Mouse (Mus musculus) heart, embryonic 15.5 days (tissue): ENCODE measurements at regions not wholly inside any gene's neighbourhood (a gene's known extent, or its start where the extent isn't known, plus 50 kb on each side); places are given as distances from the start of the nearest gene placed in this dataset.
"Not testable (repeated sequence)": the region's sequence is repeated elsewhere in the genome, so short reads cannot be mapped to it uniquely, and the experiment has no call there.

Experiments used
- ATAC-seq: fragments of 200-750 bp; cut with Nextera tagmentation; replicated peaks from 2 replicates; pipeline ENCODE4 v1.8.0; 2017; ENCODE audit warnings: low read depth, moderate TSS enrichment; ENCODE audit not compliant: insufficient number of reproducible peaks, insufficient read depth, low FRiP score
- H3K27ac ChIP-seq: fragments of 300-500 bp; sonication (generic); 2 replicates; pipeline ENCODE4 v1.5.1; 2015; ENCODE audit warnings: mild to moderate bottlenecking, inconsistent platforms
- H3K27me3 ChIP-seq: fragments of 300-500 bp; sonication (generic); 2 replicates; pipeline ENCODE4 v1.6.1; 2015; ENCODE audit warnings: inconsistent platforms
- H3K36me3 ChIP-seq: fragments of 300-500 bp; sonication (generic); 2 replicates; pipeline ENCODE4 v1.6.1; 2015; ENCODE audit warnings: mild to moderate bottlenecking, inconsistent platforms
- H3K4me1 ChIP-seq: fragments of 300-500 bp; sonication (generic); replicated peaks from 2 replicates; pipeline ENCODE4 v1.6.1; 2015; ENCODE audit warnings: inconsistent platforms
- H3K4me2 ChIP-seq: fragments of 300-500 bp; sonication (generic); 2 replicates; pipeline ENCODE4 v1.6.1; 2015; ENCODE audit warnings: inconsistent platforms, mild to moderate bottlenecking, moderate library complexity
- H3K4me3 ChIP-seq: fragments of 300-500 bp; sonication (generic); 2 replicates; pipeline ENCODE4 v1.5.1; 2015; ENCODE audit warnings: mild to moderate bottlenecking, inconsistent platforms
- H3K9ac ChIP-seq: fragments of 300-500 bp; sonication (generic); 2 replicates; pipeline ENCODE4 v1.6.1; 2015; ENCODE audit warnings: mild to moderate bottlenecking, inconsistent platforms
- H3K9me3 ChIP-seq: fragments of 300-500 bp; sonication (generic); replicated peaks from 2 replicates; pipeline ENCODE4 v1.6.1; 2016; ENCODE audit warnings: inconsistent platforms
- WGBS: fragments of 180-500 bp; shearing (Covaris S2); methylation state at CpG from one replicate; pipeline ENCODE4 v1.1.7; 2015; ENCODE audit warnings: mixed read lengths; 5-methylcytosine and 5-hydroxymethylcytosine counted together

DNA sequence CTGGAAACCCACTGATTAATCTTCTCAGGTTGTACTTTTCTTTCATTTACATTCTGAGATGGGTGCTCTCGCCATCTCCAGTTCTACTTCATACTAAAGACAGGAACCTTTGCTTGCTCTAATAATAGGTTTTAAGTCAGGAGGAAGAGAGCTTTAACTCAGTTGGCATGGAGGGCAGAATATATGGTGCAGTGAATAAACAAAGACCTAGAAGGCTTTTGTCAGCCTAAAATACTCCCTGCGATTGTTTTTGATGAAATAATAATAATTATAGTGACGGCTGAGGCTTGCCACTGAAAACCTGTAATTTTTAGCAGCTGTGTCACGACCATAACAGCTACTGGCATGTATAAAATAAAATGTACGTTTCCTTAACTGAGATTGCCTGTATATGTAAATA, 327.9 kb upstream of the Cwc22 start:
- Histone ChIP-seq H3K27me3 (no peaks in the 10 kb centered on the region), H3K9ac (no peak overlapping the region), H3K4me3 (no peak overlapping the region), H3K4me2 (no peak overlapping the region), H3K9me3 (no peaks in the 10 kb centered on the region), H3K27ac (no peak overlapping the region), H3K4me1 (0 out of 2 replicates have a peak, but pooled peaks cover under 1% of the 10 kb centered on the region), H3K36me3 (no peaks in the 10 kb centered on the region)
- no peak for ATAC-seq
- 85% methylated on average over 5 of the region's 5 CpGs for WGBS

DNA sequence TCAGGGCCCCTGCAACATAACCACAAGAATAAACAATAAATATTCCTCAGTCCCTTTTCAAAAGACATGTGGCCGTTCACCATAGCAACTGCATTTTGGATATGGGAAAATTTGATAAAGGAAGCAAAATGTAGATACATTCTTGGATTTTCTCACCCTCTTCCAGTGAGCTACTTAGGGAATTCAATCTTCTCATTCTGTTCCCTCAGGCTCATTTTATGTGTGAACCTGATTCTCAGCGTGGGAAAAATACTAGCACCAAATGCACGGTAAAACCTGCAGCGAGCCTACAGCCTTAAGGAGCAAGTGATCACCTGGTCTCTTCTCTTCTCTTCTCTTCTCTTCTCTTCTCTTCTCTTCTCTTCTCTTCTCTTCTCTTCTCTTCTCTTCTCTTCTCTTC, 322.5 kb upstream of the Cwc22 start:
- no peaks in the 10 kb centered on the region for H3K4me1 ChIP-seq

GRCm38 (mm10) chr2:78267527-78268375, 321.6 kb upstream of the Cwc22 start:
- Histone ChIP-seq H3K4me3 (no peak overlapping the region), H3K4me1 (no peaks in the 10 kb centered on the region), H3K27me3 (no peaks in the 10 kb centered on the region), H3K4me2 (no peak overlapping the region), H3K27ac (no peak overlapping the region), H3K36me3 (no peaks in the 10 kb centered on the region), H3K9ac (no peak overlapping the region), H3K9me3 (no peaks in the 10 kb centered on the region)
- ATAC-seq: no peak
- WGBS: 78% methylated on average over 2 of the region's 2 CpGs

More for the DNA sequence above, 322.5 kb upstream of the Cwc22 start:
- WGBS: 87% methylated on average over 4 of the region's 4 CpGs
- no peak overlapping the region for H3K27ac ChIP-seq
- H3K36me3 ChIP-seq: no peaks in the 10 kb centered on the region
- H3K9ac ChIP-seq: no peak overlapping the region
- H3K9me3 ChIP-seq: no peaks in the 10 kb centered on the region
- no peak for ATAC-seq
- no peak overlapping the region for H3K4me2 ChIP-seq
- no peak overlapping the region for H3K4me3 ChIP-seq
- no peaks in the 10 kb centered on the region for H3K27me3 ChIP-seq

DNA sequence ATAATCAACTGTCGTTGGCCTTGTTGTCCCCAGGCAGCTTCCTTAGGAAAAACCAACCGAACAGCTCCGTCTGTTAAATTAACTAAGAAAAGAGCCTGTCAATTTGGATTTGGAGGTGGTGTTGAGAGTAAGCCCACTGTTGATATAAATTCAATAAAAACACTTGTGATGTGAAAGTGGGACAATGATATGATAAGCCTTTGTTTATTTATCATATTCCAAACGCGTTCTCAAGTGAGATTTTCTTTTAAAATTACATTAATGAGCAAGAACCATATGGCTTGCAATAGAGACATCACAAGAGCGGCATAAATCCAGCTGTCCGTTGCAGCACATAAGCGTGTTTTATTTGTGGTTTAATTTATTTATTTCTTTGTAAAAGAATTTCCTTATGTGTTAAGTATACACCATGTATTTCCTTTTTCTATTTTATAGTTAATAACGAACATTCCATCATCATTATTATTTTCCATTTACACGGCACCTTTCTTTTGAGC, 307.5 kb upstream of the Cwc22 start:
- Histone ChIP-seq H3K4me1 (no peaks in the 10 kb centered on the region), H3K36me3 (no peaks in the 10 kb centered on the region), H3K9me3 (no peaks in the 10 kb centered on the region), H3K27ac (no peak overlapping the region), H3K27me3 (no peaks in the 10 kb centered on the region), H3K9ac (no peak overlapping the region), H3K4me2 (no peak overlapping the region), H3K4me3 (no peak overlapping the region)
- WGBS: 72% methylated on average over 10 of the region's 10 CpGs
- ATAC-seq: no peak

DNA sequence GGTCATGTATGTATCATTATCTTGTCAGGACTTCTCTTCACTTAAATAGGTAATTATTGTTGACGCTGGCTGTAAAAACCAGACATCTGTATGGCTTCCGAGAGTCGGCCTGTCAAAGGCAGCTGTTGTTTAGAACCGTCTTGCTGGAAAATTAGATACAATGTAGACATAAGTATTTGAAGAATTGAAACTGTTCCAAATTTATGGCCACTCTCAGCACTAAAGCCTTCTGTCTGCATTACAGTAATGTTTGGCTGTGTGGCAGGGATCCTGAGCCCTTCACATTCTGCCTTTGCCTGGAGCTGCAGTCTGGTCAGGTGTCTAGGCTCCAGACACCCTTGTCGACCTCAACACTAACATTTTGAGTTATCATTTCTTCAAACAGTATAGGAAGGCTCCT, 300.2 kb upstream of the Cwc22 start:
- no peak overlapping the region for H3K4me2 ChIP-seq
- no peak for ATAC-seq
- no peak overlapping the region for H3K27ac ChIP-seq
- H3K27me3 ChIP-seq: no peaks in the 10 kb centered on the region
- 67% methylated on average over 5 of the region's 5 CpGs for WGBS
- H3K9me3 ChIP-seq: no peaks in the 10 kb centered on the region
- no peak overlapping the region for H3K9ac ChIP-seq
- no peaks in the 10 kb centered on the region for H3K4me1 ChIP-seq
- H3K36me3 ChIP-seq: no peaks in the 10 kb centered on the region
- no peak overlapping the region for H3K4me3 ChIP-seq

DNA sequence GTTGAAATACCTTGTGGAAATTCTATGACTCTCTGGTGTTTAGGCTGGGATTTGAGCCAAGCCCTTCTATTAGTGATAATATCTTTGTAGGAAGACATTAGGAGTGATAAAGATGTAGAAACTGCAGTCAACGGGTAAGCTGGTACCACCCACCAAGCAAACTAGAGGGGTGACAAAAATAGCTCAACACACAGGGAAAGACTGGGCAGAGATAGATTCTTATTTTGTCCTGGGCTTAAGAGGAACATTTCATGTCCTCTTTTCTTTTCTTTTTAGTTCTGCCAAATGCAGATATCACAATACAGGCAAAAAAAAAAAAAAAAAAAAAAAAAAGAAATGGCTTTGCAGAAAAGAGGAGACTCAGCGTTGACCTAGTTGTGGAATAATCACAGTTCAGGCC, 294.1 kb upstream of the Cwc22 start:
- no peak overlapping the region for H3K9ac ChIP-seq
- H3K27me3 ChIP-seq: no peaks in the 10 kb centered on the region
- no peak for ATAC-seq
- no peak overlapping the region for H3K27ac ChIP-seq
- H3K4me2 ChIP-seq: no peak overlapping the region
- no peaks in the 10 kb centered on the region for H3K36me3 ChIP-seq
- peaks cover 3% of the 10 kb centered on the region; the same call in 1 of the 2 replicates for H3K4me1 ChIP-seq
- 29% methylated on average over 2 of the region's 2 CpGs for WGBS
- H3K4me3 ChIP-seq: no peak overlapping the region
- H3K9me3 ChIP-seq: no peaks in the 10 kb centered on the region

DNA sequence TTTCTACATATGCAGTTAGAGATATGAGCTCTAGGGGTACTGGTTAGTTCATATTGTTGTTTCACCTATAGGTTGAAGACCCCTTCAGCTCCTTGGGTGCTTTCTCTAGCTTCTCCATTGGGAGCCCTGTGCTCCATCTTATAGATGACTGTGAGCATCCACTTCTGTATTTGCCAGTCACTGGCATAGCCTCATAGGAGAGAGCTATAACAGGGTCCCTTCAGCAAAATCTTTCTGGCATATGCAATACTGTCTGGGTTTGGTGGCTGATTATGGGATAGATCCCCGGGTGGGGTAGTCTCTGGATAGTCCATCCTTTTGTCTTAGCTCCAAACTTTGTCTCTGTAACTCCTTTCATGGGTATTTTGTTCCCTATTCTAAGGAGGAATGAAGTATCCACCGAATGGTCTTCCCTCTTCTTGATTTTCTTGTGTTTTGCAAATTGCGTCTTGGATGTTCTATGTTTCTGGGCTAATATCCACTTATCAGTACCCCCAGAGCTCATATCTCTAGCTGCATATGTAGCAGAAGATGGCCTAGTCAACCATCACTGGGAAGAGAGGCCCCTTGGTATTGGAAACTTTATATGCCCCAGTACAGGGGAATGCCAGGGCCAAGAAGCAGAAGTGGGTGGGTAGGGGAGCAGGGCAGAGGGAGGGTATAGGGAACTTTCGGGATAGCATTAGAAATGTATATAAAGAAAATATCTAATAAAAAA, 279.4 kb upstream of the Cwc22 start:
- H3K27me3 ChIP-seq, H3K4me2 ChIP-seq, H3K9ac ChIP-seq, H3K9me3 ChIP-seq, ATAC-seq, H3K36me3 ChIP-seq, H3K27ac ChIP-seq, H3K4me1 ChIP-seq, H3K4me3 ChIP-seq: not testable (repeated sequence)
- 78% methylated on average over 4 of the region's 4 CpGs for WGBS

GRCm38 (mm10) chr2:78214469-78214868, 268.3 kb upstream of the Cwc22 start:
- H3K27ac ChIP-seq: no peak overlapping the region
- ATAC-seq: no peak
- no peak overlapping the region for H3K4me2 ChIP-seq
- no peak overlapping the region for H3K4me3 ChIP-seq
- no peaks in the 10 kb centered on the region for H3K4me1 ChIP-seq
- no peaks in the 10 kb centered on the region for H3K27me3 ChIP-seq
- no peaks in the 10 kb centered on the region for H3K36me3 ChIP-seq
- H3K9ac ChIP-seq: no peak overlapping the region
- H3K9me3 ChIP-seq: no peaks in the 10 kb centered on the region
- WGBS: 58% methylated on average over 8 of the region's 8 CpGs

DNA sequence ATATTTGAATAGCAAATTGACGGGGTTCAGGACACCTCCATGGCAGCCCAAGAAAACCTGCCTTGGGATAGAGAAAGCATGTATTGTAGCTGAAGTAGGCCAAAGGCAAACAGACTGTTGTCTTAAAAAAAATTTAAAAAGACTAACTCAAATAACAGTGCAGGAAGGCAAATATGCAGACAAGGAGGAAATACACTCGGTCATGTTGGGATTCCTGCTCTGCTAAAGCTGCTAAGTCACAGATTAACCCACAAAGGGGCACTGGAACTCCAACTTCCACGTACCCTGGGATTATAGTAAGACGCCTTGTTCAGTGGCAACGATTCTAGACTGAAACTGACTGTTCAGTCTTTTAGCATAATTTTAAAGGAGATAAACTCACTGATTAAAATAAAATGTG, 258.9 kb upstream of the Cwc22 start:
- 75% methylated on average over 5 of the region's 5 CpGs for WGBS

DNA sequence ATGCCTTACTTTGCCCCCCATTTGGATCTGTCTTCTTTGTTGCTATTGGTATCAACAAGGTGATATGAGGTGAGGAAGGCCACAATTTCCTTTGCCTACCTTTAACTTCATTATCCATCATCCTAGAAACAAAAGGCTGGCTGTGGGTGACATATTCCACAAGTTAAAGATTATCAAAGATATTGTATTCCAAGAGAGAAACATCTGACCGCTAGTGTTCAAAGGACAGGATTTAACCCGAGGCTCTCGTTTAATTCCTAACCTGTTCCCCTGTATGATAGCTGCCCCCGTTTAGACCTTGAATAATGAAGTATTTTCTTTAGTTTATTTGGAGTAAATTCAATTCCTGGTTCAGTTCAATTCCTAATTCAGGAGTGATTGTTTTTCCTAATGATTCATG, 249.8 kb upstream of the Cwc22 start:
- H3K4me1 ChIP-seq: no peaks in the 10 kb centered on the region

More for the DNA sequence above, 258.9 kb upstream of the Cwc22 start:
- Histone ChIP-seq H3K4me3 (no peak overlapping the region), H3K27ac (no peak overlapping the region), H3K27me3 (no peaks in the 10 kb centered on the region), H3K9me3 (no peaks in the 10 kb centered on the region), H3K9ac (no peak overlapping the region), H3K4me2 (no peak overlapping the region), H3K4me1 (no peaks in the 10 kb centered on the region), H3K36me3 (no peaks in the 10 kb centered on the region)
- ATAC-seq: no peak

DNA sequence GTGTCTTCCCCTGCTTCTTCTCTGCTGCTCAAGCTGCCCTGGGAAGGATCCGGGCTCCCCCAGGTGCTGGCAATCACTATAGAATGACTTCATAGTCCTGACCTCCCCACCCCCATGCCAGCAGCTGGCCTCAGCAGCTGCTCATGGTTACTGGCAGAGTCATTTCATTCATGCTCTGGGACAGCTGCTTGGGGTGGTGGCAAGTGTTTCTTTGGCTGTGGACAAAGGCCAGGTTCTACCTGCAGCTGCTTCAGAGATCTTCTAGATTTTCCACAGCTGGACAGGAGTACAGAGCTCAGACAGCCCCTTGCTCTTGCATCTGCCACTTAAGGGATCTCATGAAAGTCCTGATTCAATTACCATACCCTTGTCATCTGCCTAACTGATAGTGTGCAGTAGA, 243.4 kb upstream of the Cwc22 start:
- Histone ChIP-seq H3K4me1 (no peaks in the 10 kb centered on the region), H3K9ac (no peak overlapping the region), H3K9me3 (no peaks in the 10 kb centered on the region), H3K4me2 (no peak overlapping the region), H3K27ac (no peak overlapping the region), H3K27me3 (no peaks in the 10 kb centered on the region), H3K36me3 (no peaks in the 10 kb centered on the region), H3K4me3 (no peak overlapping the region)
- 19% methylated on average over 1 of the region's 1 CpGs for WGBS
- no peak for ATAC-seq

More for the DNA sequence above, 249.8 kb upstream of the Cwc22 start:
- Histone ChIP-seq H3K9me3 (no peaks in the 10 kb centered on the region), H3K27ac (no peak overlapping the region), H3K36me3 (no peaks in the 10 kb centered on the region), H3K4me2 (no peak overlapping the region), H3K4me3 (no peak overlapping the region), H3K27me3 (no peaks in the 10 kb centered on the region), H3K9ac (no peak overlapping the region)
- no peak for ATAC-seq
- WGBS: 74% methylated on average over 4 of the region's 4 CpGs
